Mouse (Mus musculus): ENCODE results near the gene Gm10188. TPM values are rescaled to one million over a fixed set of nuclear protein-coding genes. Genes with fewer than 3 reads are reported as not detected.
A peak's percentile ranks its signal among the peaks of the same experiment; 100 is the strongest.

The Gm10188 gene
- polyA plus RNA-seq, 1 experiment, result not detected

DNA sequence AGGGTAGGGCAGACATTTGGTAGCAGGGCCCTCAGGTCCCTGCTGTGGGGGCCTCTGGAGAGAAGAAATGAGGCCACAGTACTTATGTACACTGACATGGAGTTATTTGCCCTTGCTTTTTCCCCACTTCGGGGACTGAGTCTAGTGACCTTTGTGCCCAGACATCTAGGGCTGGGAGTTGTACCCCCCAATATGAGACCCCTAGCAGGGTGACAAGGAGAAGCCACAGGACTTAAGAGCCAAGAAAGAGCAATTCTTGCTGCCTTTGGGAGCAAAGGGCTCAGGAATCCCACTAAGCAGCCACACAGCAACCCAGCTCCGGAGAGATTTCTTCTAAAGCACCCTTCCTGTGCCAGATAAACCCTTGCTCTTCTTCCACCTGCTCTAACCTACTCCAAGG is 27.6 kb downstream of the Gm10188 start:
- no peaks in the 10 kb centered on the region for H3K27me3 ChIP-seq (ENCODE audit: control insufficient read depth, insufficient read depth, low read length, poor library complexity, severe bottlenecking)
- no peak for TF ChIP-seq CTCF (IDR thresholded peaks at IDR 0.05; ENCODE audit: low read depth, low read length)
- TF ChIP-seq EP300 (IDR thresholded peaks at IDR 0.05; ENCODE audit: insufficient read depth, low read depth, low read length), result no peak
- TF ChIP-seq POLR2A (IDR thresholded peaks at IDR 0.05; ENCODE audit: insufficient read depth, low read length), result no peak
- 0 out of 2 replicates have a peak overlapping the region, but pooled peaks have one; percentile 9 for H3K9ac ChIP-seq (ENCODE audit: low read depth, poor library complexity, severe bottlenecking)
- H3K4me3 ChIP-seq (ENCODE audit: low read depth, low read length), result no peak overlapping the region; the same call in 1 of the 2 replicates
- no peaks in the 10 kb centered on the region for H3K36me3 ChIP-seq (ENCODE audit: control insufficient read depth, insufficient read depth, low read length, poor library complexity, severe bottlenecking)
- H3K27ac ChIP-seq (ENCODE audit: insufficient read depth, low read length), result peak overlapping the region; percentile 95
- H3K4me1 ChIP-seq (ENCODE audit: control insufficient read depth, insufficient read depth, low read length), result peaks cover 23% of the 10 kb centered on the region
- H3K9me3 ChIP-seq (replicated peaks; ENCODE audit: control insufficient read depth, insufficient read depth, low read length, poor library complexity, severe bottlenecking), result peaks cover 12% of the 10 kb centered on the region; the same call in 1 of the 2 replicates

DNA sequence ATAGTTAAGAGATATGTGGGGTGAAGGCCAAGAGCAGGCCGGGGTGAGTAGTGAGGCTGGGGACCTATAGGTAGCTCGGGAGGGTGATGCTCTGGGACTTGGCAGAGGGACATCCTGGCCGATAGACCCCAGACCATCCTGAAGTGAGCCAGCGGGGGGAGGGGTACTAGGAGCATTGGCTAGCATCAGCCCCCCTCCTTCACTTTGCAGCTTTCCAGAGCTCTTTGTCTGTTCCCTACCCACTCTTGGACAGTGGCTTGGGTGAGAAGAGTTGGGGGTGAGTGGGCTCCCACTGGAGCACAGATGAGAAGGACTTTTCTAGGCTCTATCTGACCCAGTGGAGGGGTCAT is 28.1 kb downstream of the Gm10188 start:
- Histone ChIP-seq H3K9ac (ENCODE audit: low read depth, poor library complexity, severe bottlenecking) (no peak overlapping the region), H3K4me3 (ENCODE audit: low read depth, low read length) (peak overlapping the region; percentile 39), H3K36me3 (ENCODE audit: control insufficient read depth, insufficient read depth, low read length, poor library complexity, severe bottlenecking) (no peaks in the 10 kb centered on the region), H3K4me1 (ENCODE audit: control insufficient read depth, insufficient read depth, low read length) (peaks cover 25% of the 10 kb centered on the region), H3K27ac (ENCODE audit: insufficient read depth, low read length) (peak overlapping the region; percentile 95), H3K27me3 (ENCODE audit: control insufficient read depth, insufficient read depth, low read length, poor library complexity, severe bottlenecking) (no peaks in the 10 kb centered on the region), H3K9me3 (replicated peaks; ENCODE audit: control insufficient read depth, insufficient read depth, low read length, poor library complexity, severe bottlenecking) (peaks cover 12% of the 10 kb centered on the region; the same call in 1 of the 2 replicates)
- TF ChIP-seq POLR2A (IDR thresholded peaks at IDR 0.05; ENCODE audit: insufficient read depth, low read length) (no peak), EP300 (IDR thresholded peaks at IDR 0.05; ENCODE audit: insufficient read depth, low read depth, low read length) (no peak), CTCF (IDR thresholded peaks at IDR 0.05; ENCODE audit: low read depth, low read length) (no peak)

DNA sequence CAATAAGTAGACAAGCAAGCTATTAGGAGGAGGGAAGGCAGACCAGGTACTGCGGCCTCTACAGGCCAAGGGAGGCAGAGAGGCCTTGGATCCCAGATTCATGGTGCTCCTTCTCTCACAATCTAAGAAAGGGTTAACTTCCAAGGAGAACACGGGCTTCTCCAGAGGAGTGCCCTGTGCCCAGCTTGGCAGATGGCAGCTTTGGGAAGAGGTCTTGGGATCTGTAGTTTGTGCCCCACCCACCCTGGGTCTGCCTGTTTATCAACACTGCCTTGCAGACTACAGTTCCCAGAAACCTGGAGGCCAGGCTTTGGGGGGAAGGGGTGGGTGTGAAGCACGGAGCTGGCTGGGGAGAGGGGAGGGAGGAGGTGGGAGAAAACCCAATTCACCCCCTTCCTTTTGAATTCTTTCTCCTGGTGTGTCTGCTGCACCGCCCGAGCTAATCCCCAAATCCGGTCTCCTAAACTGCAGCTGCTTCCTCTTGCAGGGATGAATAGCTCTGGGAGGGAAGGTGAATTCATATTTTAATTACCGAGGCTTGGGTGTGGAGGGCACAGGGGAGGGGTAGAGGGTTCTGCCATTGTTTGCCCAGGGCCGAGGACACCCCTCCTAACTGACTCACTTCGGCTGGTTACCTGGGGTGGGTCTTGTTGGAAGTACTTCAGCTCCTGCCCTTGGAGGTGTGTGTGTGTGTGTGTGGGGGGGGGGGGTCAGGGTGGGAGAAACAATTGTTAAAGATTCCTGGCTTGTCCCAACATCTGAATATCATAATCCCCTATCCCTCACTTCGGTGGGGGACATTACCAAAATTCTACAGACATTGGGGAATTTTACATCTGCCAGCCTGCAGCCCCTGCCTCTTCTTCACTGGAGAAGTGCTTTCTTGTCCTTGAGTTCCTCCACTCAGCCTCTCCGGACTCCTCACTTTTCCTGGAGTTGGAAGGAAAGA is 28.7 kb downstream of the Gm10188 start:
- peak; percentile 16 for TF ChIP-seq CTCF (IDR thresholded peaks at IDR 0.05; ENCODE audit: low read depth, low read length)
- TF ChIP-seq EP300 (IDR thresholded peaks at IDR 0.05; ENCODE audit: insufficient read depth, low read depth, low read length), result peak; percentile 93
- TF ChIP-seq POLR2A (IDR thresholded peaks at IDR 0.05; ENCODE audit: insufficient read depth, low read length), result no peak
- Histone ChIP-seq H3K9me3 (replicated peaks; ENCODE audit: control insufficient read depth, insufficient read depth, low read length, poor library complexity, severe bottlenecking) (peaks cover 12% of the 10 kb centered on the region; the same call in 1 of the 2 replicates), H3K9ac (ENCODE audit: low read depth, poor library complexity, severe bottlenecking) (no peak overlapping the region; the same call in 1 of the 2 replicates), H3K36me3 (ENCODE audit: control insufficient read depth, insufficient read depth, low read length, poor library complexity, severe bottlenecking) (no peaks in the 10 kb centered on the region), H3K27ac (ENCODE audit: insufficient read depth, low read length) (peak overlapping the region; percentile 95), H3K4me1 (ENCODE audit: control insufficient read depth, insufficient read depth, low read length) (peaks cover 27% of the 10 kb centered on the region), H3K4me3 (ENCODE audit: low read depth, low read length) (peak overlapping the region; percentile 56), H3K27me3 (ENCODE audit: control insufficient read depth, insufficient read depth, low read length, poor library complexity, severe bottlenecking) (no peaks in the 10 kb centered on the region)

DNA sequence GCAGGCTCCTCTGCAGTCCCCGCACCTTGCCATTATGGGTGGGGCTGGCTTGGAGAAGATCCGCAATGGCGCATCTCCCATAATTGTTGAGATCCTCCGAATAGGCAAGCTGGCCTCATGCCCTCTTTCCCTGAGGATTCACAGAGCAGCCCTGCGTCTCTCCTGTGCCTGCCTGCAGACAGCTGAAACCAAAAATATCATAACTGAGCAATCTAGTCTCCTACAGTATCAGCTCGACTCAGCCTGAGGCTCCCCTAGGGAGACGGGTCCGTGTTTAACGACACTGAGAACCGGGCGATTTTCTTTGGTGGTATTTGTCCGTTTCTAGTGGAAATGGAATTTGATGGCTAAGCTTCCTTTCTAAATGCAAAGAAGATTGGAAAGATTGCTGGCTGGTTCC is 29.6 kb downstream of the Gm10188 start:
- Histone ChIP-seq H3K9ac (ENCODE audit: low read depth, poor library complexity, severe bottlenecking) (peak overlapping the region; percentile 57), H3K27me3 (ENCODE audit: control insufficient read depth, insufficient read depth, low read length, poor library complexity, severe bottlenecking) (no peaks in the 10 kb centered on the region), H3K9me3 (replicated peaks; ENCODE audit: control insufficient read depth, insufficient read depth, low read length, poor library complexity, severe bottlenecking) (peaks cover 12% of the 10 kb centered on the region; the same call in 1 of the 2 replicates), H3K36me3 (ENCODE audit: control insufficient read depth, insufficient read depth, low read length, poor library complexity, severe bottlenecking) (no peaks in the 10 kb centered on the region), H3K4me1 (ENCODE audit: control insufficient read depth, insufficient read depth, low read length) (peaks cover 25% of the 10 kb centered on the region), H3K4me3 (ENCODE audit: low read depth, low read length) (peak overlapping the region; percentile 56), H3K27ac (ENCODE audit: insufficient read depth, low read length) (peak overlapping the region; percentile 88)
- TF ChIP-seq POLR2A (IDR thresholded peaks at IDR 0.05; ENCODE audit: insufficient read depth, low read length), result no peak
- TF ChIP-seq CTCF (IDR thresholded peaks at IDR 0.05; ENCODE audit: low read depth, low read length), result no peak
- no peak for TF ChIP-seq EP300 (IDR thresholded peaks at IDR 0.05; ENCODE audit: insufficient read depth, low read depth, low read length)

DNA sequence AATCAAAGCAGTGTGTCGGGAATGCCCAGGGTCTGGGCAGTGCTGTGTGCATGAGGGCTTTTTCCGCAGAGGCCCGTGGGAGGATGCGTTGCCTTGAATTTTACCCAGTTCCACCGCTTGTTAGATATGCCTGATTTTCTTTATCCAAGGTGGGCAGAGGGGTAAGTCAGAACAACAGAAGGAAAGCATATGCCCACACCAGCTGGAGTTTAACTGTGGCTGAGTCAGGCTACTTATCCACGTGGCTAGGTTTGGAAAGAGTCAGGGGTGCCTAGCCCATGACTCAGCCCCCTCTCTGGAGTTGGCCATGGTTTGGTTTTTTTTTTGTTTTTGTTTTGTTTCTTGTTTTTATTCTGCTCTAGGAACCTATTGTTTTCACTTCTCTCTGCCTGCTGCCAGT is 30.3 kb downstream of the Gm10188 start:
- Histone ChIP-seq H3K9ac (ENCODE audit: low read depth, poor library complexity, severe bottlenecking) (peak overlapping the region; percentile 57), H3K27ac (ENCODE audit: insufficient read depth, low read length) (peak overlapping the region; percentile 88), H3K27me3 (ENCODE audit: control insufficient read depth, insufficient read depth, low read length, poor library complexity, severe bottlenecking) (no peaks in the 10 kb centered on the region), H3K9me3 (replicated peaks; ENCODE audit: control insufficient read depth, insufficient read depth, low read length, poor library complexity, severe bottlenecking) (peaks cover 12% of the 10 kb centered on the region; the same call in 1 of the 2 replicates), H3K36me3 (ENCODE audit: control insufficient read depth, insufficient read depth, low read length, poor library complexity, severe bottlenecking) (no peaks in the 10 kb centered on the region), H3K4me1 (ENCODE audit: control insufficient read depth, insufficient read depth, low read length) (peaks cover 20% of the 10 kb centered on the region), H3K4me3 (ENCODE audit: low read depth, low read length) (peak overlapping the region; percentile 49)
- TF ChIP-seq POLR2A (IDR thresholded peaks at IDR 0.05; ENCODE audit: insufficient read depth, low read length), result no peak
- no peak for TF ChIP-seq EP300 (IDR thresholded peaks at IDR 0.05; ENCODE audit: insufficient read depth, low read depth, low read length)
- TF ChIP-seq CTCF (IDR thresholded peaks at IDR 0.05; ENCODE audit: low read depth, low read length), result no peak

Measured in ES-Bruce4 (cell line).